14 mouse cellular contexts compared by ENCODE assay signal in the genomic region with DNA sequence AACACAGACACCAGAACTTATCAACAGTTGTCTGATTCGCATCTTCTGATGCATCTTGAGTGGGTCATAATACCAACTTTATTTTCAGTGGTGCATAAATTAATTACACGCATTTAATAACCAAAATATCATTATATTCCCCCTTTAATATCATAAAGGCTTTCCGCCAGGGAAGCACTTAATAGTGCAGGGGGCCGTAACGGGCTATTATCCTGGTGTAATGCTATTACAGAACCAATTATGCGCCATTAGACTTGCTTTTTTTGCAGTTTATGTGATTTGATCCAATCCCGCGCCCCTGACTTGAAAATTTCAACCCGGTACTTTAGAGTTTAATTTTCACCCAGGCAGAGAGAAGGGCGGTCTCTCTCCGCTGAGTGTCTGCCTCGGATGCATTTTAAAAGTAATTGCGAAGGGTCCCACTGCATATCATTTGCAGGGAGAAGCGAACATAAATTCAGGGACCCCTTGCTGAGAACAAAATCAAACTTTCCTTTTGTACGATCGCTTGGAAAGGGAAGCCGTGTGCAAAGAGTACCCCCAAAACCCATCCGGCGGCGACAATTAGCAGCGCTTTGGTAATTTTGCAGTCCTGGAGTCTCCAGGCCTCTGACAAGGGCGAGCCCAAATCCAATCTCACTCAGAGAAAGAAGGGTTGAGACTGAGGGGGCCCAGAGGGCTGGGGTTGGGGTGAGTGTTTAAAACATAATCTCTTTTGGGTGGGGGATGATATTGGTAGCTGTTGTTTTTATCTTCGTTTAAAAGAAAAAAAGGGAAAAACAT. TPM values are rescaled to one million over a fixed set of nuclear protein-coding genes. Genes with fewer than 3 reads are reported as not detected.
DNase-seq lines count a peak whose midpoint lies in the region; ATAC-seq and TF ChIP-seq lines count a peak whose summit lies in the region.
"Had no signal": no experiment of that assay in that cellular context is flagged by ENCODE, and none has a peak within 500 bp of the region (broad histone marks: within the 10 kb centered on the region; RNA-seq: fewer than 3 reads in every experiment).

No protein-coding gene starts in this region.

- H3K36me3 ChIP-seq in forebrain, embryonic 10.5 days (replicated peaks), result no peaks in the 10 kb centered on the region
- H3K36me3 ChIP-seq in forebrain, embryonic 15.5 days, result no peaks in the 10 kb centered on the region
- no peaks in the 10 kb centered on the region for H3K36me3 ChIP-seq in hindbrain, embryonic 12.5 days
- no peaks in the 10 kb centered on the region for H3K36me3 ChIP-seq in midbrain, embryonic 15.5 days (replicated peaks)
- no peaks in the 10 kb centered on the region for H3K36me3 ChIP-seq in heart, adult 2 months (ENCODE audit: control insufficient read depth, insufficient read depth, low read length)
- H3K36me3 ChIP-seq: G1E; liver, embryonic 12.5 days had no signal

- intact Hi-C loops in heart, adult 2 months (cut with DNase I), result no loop called here

- H3K9ac ChIP-seq in forebrain, embryonic 15.5 days (replicated peaks), result no peak overlapping the region
- H3K9ac ChIP-seq in hindbrain, embryonic 12.5 days, result no peak overlapping the region
- no peak overlapping the region for H3K9ac ChIP-seq in midbrain, embryonic 15.5 days
- H3K9ac ChIP-seq in heart, adult 2 months (ENCODE audit: low read depth, low read length), result no peak overlapping the region
- H3K9ac ChIP-seq: liver, embryonic 12.5 days had no signal

- no peaks in the 10 kb centered on the region for H3K9me3 ChIP-seq in forebrain, embryonic 10.5 days
- no peaks in the 10 kb centered on the region for H3K9me3 ChIP-seq in forebrain, embryonic 15.5 days
- no peaks in the 10 kb centered on the region for H3K9me3 ChIP-seq in hindbrain, embryonic 12.5 days (replicated peaks)
- no peaks in the 10 kb centered on the region for H3K9me3 ChIP-seq in midbrain, embryonic 15.5 days
- H3K9me3 ChIP-seq: liver, embryonic 12.5 days had no signal

- H3K4me1 ChIP-seq in forebrain, embryonic 10.5 days, result peaks cover 37% of the 10 kb centered on the region
- peaks cover 34% of the 10 kb centered on the region for H3K4me1 ChIP-seq in forebrain, embryonic 15.5 days
- H3K4me1 ChIP-seq in hindbrain, embryonic 12.5 days, result peaks cover 22% of the 10 kb centered on the region
- peaks cover 36% of the 10 kb centered on the region for H3K4me1 ChIP-seq in midbrain, embryonic 15.5 days
- H3K4me1 ChIP-seq in heart, adult 2 months (ENCODE audit: control insufficient read depth, insufficient read depth, low read length), result no peaks in the 10 kb centered on the region

- TF ChIP-seq EP300 in heart, adult 2 months (IDR thresholded peaks at IDR 0.05; ENCODE audit: insufficient read depth, low read depth, low read length), result no peak

- H3K27me3 ChIP-seq in forebrain, embryonic 10.5 days (ENCODE audit: poor library complexity, severe bottlenecking), result peaks cover 100% of the 10 kb centered on the region
- H3K27me3 ChIP-seq in forebrain, embryonic 15.5 days, result peaks cover 88% of the 10 kb centered on the region
- H3K27me3 ChIP-seq in hindbrain, embryonic 12.5 days, result peaks cover 95% of the 10 kb centered on the region
- H3K27me3 ChIP-seq in midbrain, embryonic 15.5 days (replicated peaks), result peaks cover 80% of the 10 kb centered on the region
- H3K27me3 ChIP-seq in heart, adult 2 months (ENCODE audit: control insufficient read depth, insufficient read depth, low read length), result peaks cover 16% of the 10 kb centered on the region

- TF ChIP-seq CTCF in heart, adult 2 months (IDR thresholded peaks at IDR 0.05), result no peak

- DNase-seq in forebrain, embryonic 10.5 days (ENCODE audit: extremely low spot score, low spot score), result peak; percentile 25
- DNase-seq in embryo, embryonic 11 days, result peak; percentile 10
- no peak for DNase-seq in cerebellum, adult 11 months
- no peak for DNase-seq in layer of hippocampus, postnatal 14 days (ENCODE audit: low spot score in 2 of 2)
- no peak for DNase-seq in heart, adult 2 months
- DNase-seq: thymus, adult 18-20 months had no signal

- no peak overlapping the region for H3K27ac ChIP-seq in forebrain, embryonic 10.5 days
- no peak overlapping the region for H3K27ac ChIP-seq in forebrain, embryonic 15.5 days (replicated peaks)
- no peak overlapping the region for H3K27ac ChIP-seq in hindbrain, embryonic 12.5 days
- H3K27ac ChIP-seq in midbrain, embryonic 15.5 days, result no peak overlapping the region
- H3K27ac ChIP-seq in heart, adult 2 months, result no peak overlapping the region
- H3K27ac ChIP-seq: layer of hippocampus, adult 2 months; liver, embryonic 12.5 days had no signal

- TF ChIP-seq POLR2A in heart, adult 2 months (IDR thresholded peaks at IDR 0.05; ENCODE audit: insufficient read depth, low read depth, low read length), result no peak

- H3K4me2 ChIP-seq in forebrain, embryonic 15.5 days (replicated peaks), result no peak overlapping the region; the same call in 1 of the 2 replicates
- H3K4me2 ChIP-seq in hindbrain, embryonic 12.5 days (replicated peaks), result peak overlapping the region; percentile 48
- H3K4me2 ChIP-seq in midbrain, embryonic 15.5 days, result peak overlapping the region; percentile 67

- 3% methylated on average over 23 of the region's 23 CpGs for WGBS in forebrain, embryonic 10.5 days
- 4% methylated on average over 23 of the region's 23 CpGs for WGBS in forebrain, embryonic 15.5 days
- WGBS in hindbrain, embryonic 12.5 days, result 5% methylated on average over 23 of the region's 23 CpGs
- 3% methylated on average over 23 of the region's 23 CpGs for WGBS in midbrain, embryonic 15.5 days
- WGBS in heart, adult 2 months, result 12% methylated on average over 23 of the region's 23 CpGs

- H3K79me2 ChIP-seq in heart, adult 2 months (replicated peaks; ENCODE audit: control insufficient read depth, insufficient read depth, low read length), result no peaks in the 10 kb centered on the region

- peak overlapping the region; percentile 49 for H3K4me3 ChIP-seq in forebrain, embryonic 10.5 days
- no peak overlapping the region for H3K4me3 ChIP-seq in forebrain, embryonic 15.5 days
- no peak overlapping the region for H3K4me3 ChIP-seq in hindbrain, embryonic 12.5 days
- H3K4me3 ChIP-seq in midbrain, embryonic 15.5 days, result peak overlapping the region; percentile 36
- no peak overlapping the region for H3K4me3 ChIP-seq in heart, adult 2 months
- H3K4me3 ChIP-seq: liver, embryonic 12.5 days had no signal

- ATAC-seq in forebrain, embryonic 15.5 days (replicated peaks), result no peak
- ATAC-seq in hindbrain, embryonic 12.5 days (ENCODE audit: low FRiP score), result no peak
- no peak for ATAC-seq in midbrain, embryonic 15.5 days (replicated peaks)
- ATAC-seq: liver, embryonic 12.5 days had no signal

RNA-seq across cellular contexts. Expression of a gene that starts 0.6 kb away (rescaled TPM):
- polyA plus RNA-seq in forebrain, embryonic 10.5 days (2016; fragmentation: Nextera tagmentation; extraction: Ambion mirVana), result 0.22 TPM in 1 of 2 replicates, not detected in the other
- 0.08 and 0.18 TPM in 2 replicates for polyA plus RNA-seq in forebrain, embryonic 15.5 days (2015; fragmentation: Nextera tagmentation; extraction: Ambion mirVana)
- polyA plus RNA-seq in hindbrain, embryonic 12.5 days (2016; fragmentation: Nextera tagmentation; extraction: Ambion mirVana), result 19.0 and 28.3 TPM in 2 replicates
- 2.0 and 2.9 TPM in 2 replicates for polyA plus RNA-seq in midbrain, embryonic 15.5 days (2015; fragmentation: Nextera tagmentation; extraction: Ambion mirVana)
- not detected for total RNA-seq in layer of hippocampus, postnatal 14 days (2021)
- total RNA-seq in heart, adult 2 months (2021), result not detected
- polyA plus RNA-seq in heart, adult 2 months (2012; rRNA removed), result not detected in 2 replicates
- total RNA-seq: gastrocnemius, postnatal 10 days; hematopoietic stem cell, adult 5-6 weeks had no signal
- polyA plus RNA-seq: G1E; liver, embryonic 12.5 days had no signal

Comparison
In these comparisons a context has a peak if more than half of its experiments do, and no peak if none do; other contexts are left out.
1. H3K4me3 ChIP-seq: peak in forebrain, embryonic 10.5 days (single experiment) and midbrain, embryonic 15.5 days (single experiment); none in forebrain, embryonic 15.5 days (single experiment), hindbrain, embryonic 12.5 days (single experiment) and heart, adult 2 months (single experiment).
2. DNase-seq: peak in forebrain, embryonic 10.5 days (single experiment) and embryo, embryonic 11 days (single experiment); none in cerebellum, adult 11 months (single experiment), layer of hippocampus, postnatal 14 days (0 of 2) and heart, adult 2 months (0 of 2).